Mouse (Mus musculus) layer of hippocampus, adult 9-10 months (tissue): ENCODE results near the gene Cacna1d.
A peak's percentile ranks its signal among the peaks of the same experiment; 100 is the strongest.

ENCODE experiments used
- DNase-seq: peaks from one replicate; pipeline ENCODE4 v3.0.0; 2022; ENCODE audit warnings: low spot score

The Cacna1d gene

DNA sequence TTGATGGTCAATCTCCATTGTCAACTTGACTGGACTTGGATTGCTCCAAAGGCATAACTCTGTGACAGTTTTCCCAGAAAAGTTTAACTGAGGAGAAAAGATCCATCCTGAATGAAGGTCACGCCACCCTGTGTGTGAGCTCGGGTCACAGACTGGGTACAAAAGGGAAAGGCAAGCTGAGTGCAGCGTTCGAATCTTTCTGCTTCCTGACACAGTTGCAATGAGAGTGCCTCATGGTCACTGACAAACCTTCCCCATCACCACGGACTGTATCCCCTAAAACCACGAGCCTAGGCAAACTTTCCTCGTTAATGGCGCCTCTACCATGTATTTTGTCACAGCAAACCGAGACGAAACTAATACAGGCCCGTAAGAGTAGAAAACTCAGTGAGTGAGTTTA is 325.2 kb downstream of the Cacna1d start:
- DNase-seq: no peak

DNA sequence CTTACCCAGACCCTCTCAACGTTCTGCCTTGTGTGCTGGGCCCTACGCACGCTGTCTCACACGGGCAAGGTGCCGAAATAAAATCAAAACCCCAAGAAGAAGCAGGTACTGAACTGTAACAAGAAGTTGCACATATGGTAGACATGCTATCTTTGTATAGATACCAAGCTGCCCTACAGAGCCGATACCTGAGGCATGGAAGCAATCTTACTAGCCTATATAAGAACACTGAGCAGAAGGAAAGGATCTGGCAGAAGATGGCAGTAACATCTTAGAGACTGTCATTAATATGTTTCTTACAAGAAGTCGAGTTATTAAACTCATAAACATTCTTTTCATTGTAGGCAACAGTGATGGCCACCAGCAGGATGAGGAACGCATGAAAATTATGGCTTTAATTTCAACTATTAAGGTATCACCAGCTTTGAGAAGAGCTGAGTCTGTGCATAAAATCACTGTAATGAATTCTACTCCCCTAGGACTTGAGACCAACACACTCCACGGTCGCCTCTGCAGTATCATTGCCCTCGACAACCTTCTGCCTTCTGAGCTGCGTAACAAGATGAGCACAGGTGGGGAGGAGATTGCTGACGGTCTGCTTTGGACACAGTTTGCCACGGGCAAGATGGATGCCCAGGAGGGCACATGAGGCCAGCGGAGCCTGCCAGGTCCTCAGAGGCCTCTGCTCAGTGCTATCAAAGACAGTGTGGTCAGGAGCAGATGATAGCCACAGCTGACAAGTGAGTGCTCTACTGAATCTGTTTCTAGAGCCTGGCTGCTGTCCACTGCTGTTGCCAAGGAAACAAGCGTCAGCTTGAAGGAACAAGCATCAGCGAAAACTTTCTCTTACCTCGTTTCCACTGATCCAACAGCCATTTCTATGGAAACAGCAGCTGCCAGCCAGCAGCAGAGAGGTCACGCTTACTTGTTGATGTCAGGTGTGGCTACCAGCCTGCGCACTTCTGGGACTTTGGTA is 327.2 kb downstream of the Cacna1d start:
- no peak for DNase-seq

DNA sequence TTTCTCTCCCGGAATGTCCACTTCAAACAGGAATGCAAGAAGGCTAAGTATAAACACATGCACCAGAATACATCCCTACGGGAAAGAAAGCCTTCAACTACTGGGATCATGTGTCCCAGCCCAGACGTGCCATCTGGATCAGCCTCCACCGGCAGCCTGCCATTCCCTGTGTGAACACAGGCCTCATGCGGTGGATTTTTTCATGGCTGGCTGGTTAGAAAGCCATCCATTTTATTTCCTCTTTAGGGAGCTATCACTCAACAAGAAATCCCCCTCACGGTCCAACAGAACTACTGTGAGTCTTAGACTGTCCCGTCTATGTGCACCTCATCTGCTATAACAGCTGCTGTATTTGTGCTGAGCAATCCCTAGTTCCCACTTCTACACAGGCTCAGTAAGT is 343.5 kb downstream of the Cacna1d start:
- no peak for DNase-seq

DNA sequence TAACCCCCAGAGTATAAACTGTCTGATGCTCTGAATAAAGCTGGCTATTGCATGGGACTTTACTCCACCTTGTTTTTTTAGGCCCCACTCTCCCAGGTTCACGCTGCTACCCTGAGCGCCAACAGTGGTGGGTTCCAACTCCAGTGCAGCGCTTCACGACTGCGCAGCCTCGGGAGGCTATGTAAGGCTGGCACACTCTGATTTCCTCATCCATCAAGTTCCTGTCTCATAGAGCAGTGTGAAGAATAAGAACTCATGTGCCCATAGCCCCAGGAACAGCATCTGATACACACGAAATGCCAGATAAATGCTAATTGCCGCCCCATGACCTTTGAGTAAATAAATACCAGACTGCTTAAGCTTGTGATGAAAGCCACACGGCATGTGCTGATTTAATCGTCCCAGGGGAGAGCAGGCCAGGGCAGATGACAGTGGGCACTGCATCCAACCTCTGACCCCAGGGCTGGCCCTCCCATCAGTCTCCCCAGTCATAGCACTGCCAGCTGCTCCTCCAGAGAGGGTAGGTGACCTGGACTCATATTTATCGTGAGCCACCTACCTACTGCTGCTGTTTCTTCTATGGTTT is 352.8 kb downstream of the Cacna1d start:
- no peak for DNase-seq

DNA sequence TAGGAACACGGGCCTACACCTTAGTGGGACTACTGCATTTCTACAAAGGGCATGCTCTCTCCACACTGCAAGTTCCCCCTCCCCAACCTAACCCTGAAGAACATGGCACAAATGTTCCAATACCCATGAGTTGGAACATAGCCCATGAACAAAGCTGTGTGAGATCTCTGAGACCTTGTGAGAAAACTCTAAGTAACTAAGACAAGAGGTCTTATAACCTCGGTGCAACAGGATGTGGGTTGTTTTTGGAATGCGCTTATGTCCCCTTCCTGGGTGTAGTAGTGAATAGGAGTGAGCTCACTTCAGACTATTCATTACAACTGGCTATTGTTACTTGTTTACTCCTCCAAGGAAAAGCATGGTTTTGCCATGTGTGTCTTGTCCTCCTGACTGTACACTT is 353.3 kb downstream of the Cacna1d start:
- no peak for DNase-seq

DNA sequence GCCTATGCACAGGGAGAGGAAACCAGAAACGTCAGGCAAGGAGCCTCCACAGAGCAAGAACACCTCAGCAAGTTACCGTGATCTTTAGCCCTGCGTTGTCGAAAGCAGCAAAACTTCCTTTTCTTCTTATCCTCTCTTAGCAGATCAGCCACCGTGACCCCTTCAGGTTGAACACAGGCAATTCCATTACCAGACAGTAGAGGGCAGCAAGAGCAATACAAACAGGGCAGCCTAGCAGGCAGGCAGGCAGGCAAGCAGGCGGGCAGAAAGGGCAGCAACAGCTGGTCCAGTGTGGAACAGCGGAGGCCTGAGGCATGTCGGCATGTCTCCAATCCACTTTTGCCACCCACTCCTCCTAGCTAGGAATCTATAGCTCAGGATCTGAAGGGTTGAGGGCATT is 354.3 kb downstream of the Cacna1d start:
- DNase-seq: peak; percentile 93

DNA sequence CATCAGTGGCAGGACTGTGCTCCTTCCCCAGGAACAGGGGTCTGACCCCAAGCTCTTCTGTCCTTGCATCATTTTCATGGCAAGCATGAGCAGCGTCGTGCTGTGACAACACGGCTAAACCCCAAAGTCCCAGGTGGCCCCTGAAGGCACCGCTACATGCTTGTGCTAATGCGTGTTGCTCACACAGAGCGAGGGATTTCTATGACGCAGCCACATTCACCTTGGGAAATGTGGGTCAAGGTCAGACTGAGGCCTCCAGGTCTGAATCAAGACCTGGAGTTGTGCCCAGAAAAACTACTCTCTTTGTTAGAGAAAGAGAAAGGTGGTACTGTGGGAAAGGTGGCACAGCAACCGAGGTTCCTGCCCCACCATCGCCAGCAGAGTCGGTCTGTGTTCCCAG is 355.9 kb downstream of the Cacna1d start:
- DNase-seq: no peak

DNA sequence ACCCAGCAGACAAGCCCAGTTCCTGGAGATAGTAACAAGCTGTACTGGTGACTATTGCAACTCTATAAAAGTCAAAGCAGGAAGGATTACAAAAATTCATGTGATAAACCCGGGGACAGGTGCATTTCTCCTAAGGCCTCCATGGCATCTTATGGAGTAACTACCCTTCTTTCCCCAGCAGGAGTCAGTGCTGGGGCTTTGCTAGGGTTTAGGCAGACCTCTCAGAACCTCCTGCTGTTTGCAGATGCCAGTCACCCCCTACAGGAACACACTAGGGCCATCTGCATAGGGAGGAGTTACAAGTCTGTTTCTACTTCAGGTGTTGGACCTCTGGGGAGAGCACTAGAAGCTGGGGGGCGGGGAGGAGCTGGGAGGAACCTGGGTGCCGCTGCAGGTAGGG is 357.6 kb downstream of the Cacna1d start:
- DNase-seq: no peak

DNA sequence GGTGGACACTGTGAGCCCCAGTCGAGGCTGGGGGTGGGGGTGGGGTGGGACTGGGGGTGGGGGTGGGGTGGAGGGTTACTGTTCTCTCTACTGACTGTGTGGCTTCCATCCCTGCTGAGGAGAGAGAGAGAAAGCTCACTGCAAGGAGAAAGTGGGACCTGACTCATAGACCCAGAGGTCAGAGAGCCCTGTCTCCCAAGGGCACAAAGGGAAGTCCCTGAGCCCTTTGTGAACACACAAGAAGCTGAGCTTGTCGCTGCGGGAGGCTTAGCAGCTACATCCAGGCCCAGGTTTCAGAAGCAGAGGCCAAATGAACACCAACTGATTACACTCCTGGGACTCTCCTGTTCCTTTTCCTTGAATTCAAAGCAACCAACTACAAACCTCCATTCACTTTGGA is 360.0 kb downstream of the Cacna1d start:
- DNase-seq: no peak

DNA sequence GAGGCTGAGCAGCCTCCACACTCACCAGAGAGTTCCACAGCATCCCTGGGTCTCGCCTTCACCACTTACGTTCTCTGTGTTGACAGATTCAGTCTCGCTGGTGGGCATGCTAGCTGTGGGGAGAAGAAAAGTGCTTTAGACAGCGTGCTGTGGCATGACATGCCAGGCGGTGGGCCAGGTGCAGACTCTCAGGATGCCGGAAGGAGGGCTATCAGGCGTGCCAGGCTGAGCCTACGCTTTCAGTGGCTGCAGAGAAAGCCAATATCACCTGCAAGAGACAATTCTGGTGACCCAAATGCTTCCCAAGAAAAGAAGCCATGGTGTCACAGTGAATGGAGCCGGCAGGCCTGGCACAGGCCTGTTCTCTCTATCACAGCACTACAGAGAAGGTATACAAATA is 361.2 kb downstream of the Cacna1d start:
- no peak for DNase-seq

DNA sequence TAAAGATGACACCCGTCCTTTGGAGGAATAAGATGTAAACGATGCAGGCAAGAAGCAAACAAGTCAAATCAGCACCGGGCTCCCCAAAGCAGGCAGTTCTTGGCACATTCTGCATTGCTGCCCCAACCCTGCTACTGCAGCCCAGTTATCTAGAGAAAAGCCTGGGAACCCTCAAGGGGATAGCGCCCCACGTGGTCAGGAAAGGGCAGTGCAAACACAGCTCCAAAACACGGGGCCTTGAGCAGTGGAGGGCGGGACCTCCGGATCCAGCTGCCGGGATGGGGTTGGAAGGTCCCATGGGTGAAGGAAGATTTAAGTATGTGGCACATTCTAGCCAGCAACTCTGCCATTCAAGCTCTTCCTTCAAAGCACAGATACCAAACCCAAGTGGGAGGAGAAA is 361.9 kb downstream of the Cacna1d start:
- DNase-seq: no peak

DNA sequence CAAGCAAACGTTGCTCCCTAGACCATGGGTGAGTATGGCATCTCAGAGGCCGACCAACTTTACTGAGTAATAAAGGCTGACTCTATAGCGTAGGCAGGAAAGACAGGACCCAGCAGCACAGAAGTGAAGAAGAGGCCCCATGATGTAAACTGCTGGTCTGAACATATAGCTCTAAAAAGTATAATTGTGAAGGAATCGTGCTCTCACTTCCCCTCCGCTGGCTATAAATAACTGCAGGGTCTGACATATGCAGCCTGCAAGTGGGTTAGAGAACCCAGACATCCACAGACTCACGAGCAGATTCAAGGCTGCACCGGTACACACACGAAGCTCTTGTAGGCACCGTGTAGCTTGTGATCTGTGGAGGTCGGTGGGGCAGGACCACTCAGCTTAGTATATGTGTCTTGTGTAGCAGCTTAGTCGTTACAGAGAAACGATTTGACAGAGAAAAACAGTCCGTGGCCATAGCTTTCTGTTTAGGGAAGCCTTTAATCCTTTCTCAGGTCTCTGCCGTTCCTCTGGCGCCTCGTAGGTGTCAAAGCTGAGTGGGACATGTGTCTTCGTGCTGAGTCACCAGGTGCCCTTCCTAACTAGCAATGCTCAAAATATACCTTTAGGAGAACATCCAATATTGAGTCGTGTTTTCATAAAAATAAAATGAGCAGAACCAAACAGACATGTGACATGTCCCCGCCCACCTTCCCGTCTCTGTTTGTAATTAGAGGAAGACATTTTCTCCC is 366.1 kb downstream of the Cacna1d start:
- DNase-seq: peak; percentile 20

DNA sequence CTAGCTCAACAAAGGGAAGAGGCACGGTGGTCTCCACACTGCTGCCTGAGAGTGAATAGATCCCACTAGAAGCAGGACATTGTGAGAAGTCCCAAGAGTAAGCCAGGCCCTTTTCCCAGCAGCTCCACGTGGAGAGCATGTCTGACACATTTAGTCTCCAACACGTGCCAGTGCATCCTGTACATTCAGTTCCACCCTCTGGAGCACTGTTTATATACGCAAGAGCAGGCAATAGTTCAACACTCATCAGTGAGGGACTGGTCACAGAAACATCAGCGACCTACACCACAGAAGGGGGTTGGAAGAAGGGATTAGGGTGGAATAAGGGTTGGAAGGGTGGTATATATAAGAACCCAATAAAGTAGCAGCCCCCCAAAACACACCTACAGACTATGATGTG is 371.2 kb downstream of the Cacna1d start:
- no peak for DNase-seq

DNA sequence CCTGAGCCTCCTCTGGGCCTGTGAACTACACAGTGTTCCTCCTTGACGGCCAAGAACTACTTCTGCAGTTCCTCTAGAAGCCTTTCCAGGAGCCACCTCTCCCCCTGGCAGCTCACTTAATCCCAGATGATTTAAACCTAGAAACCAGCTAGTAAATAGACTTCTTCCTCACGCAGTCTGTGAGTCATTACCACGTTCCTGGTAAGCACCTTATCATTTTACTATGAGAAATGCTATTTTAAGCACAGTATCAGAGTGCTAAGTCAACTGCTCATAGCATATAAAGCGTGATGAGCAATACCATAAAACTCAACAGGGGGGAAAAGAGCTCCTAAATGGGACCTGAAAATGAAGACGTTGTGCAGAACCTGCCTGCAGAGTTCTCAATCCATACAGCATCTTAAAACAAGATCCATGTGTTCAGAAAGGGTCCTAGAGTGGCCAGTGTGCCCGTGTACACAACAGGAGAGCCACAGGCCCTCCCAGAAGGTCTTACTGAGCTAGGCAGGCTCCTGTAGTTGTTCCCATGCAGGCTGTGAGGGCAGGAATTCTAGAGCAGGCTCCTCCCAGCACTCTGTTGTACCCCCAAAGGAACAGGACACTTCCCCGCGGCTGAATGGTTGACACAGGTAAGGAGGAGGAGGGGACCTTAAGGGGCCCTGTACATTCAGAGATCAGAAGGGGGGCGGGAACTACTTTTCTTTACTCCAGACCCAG is 377.7 kb downstream of the Cacna1d start:
- no peak for DNase-seq

DNA sequence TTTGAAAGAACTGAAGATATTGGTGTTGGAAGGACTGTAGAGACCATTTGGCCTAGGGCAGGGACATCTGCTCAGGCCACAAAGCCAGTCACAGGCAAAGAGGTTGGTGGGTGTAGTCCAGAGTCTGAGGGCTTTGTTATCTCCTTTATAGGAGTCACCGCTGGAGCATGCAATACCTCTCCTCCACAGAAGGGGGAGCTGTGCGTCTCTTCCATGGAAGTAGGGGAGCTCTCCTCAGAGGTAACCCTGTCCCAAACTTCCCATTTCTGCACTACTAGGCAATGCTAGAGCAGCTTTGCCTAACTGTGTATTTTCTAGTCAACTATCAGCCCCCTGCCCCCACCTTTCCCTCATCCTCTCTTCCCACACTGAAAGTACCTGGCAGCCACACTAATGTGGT is 382.2 kb downstream of the Cacna1d start:
- no peak for DNase-seq

DNA sequence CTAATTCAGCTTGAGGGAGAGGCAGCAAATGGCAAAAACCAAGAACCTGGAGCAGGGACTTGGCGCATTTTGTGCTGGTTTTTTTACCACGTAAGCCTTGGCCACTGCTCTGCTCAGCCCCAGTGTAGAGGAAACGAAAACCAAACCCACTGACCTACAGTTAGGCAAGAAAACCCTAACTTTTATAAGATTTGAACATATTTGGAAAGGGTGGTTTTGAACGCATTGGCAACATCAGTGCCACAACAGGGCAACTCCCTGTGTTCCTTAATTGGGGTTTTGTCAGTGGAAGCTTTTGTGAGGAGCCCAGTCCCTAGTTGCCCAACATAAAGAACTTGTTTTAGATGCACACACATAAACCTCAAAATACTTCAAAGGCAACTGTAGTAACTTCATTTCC is 384.7 kb downstream of the Cacna1d start:
- DNase-seq: no peak

DNA sequence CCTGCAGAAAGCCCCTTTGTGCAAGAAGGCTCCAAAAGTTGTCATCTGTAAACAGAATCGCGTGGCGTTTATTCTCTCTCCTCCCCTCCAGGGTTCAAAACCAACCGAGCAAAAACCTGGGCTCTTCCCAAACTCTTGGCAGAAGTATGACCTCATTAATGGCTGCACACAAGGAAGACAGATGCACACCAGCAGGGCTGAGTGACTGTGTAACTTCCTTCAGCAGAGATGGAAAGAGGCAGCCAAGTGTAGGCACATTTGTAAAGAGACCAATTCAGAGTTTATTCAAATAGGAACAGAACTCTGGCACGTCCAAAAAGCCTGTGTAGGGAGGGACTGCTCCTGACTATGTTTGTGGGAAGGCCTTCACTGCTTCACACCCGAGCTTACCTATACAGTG is 385.7 kb downstream of the Cacna1d start:
- DNase-seq: peak; percentile 29

DNA sequence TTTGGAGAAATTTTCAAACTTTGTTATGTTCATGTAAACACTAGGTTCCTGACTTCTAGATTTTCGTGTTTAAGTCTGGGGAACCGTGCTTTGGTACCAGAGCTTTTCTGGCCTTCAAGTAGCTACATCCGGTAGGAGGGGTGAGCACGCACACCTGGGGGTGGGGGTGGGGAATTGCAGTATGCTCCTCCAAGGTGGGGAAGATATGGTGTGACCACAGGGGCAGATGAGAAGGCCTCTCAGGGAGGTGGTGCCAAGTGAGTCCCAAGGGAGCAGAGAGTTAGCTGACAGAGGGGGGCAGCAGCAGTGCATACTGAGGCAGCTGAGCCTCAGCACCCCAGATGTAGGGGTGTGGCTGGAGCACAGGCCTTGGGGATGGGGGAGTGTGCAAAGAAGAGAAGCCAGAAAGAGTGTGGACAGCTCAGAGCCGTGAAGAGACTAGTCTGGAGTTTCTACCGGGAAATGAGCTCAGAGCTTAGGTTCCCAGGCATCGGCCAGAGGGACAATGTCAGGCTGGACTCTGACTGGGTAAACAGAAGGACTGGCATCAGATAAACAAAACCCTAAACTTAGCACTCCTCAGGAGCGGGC is 387.2 kb downstream of the Cacna1d start:
- DNase-seq: no peak

DNA sequence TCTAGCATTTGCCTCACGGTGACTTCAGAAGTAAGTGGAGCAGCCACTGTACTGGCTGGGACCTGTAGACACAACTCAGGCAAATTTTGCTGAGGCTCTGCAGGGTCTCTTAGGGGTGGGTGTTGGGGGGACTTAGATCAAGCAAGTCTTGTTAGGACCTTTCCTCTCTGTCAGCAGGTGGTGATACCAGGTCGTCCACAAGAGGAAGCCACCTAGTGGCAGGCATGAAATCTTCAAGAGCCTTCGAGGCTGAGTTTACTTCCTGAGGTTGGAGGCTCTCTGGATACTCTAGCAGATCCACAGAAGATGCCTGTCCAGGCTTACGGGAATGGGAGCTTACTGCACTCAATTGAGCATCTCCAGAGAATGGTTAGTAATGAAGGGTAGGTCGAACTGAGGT is 394.0 kb downstream of the Cacna1d start:
- no peak for DNase-seq

DNA sequence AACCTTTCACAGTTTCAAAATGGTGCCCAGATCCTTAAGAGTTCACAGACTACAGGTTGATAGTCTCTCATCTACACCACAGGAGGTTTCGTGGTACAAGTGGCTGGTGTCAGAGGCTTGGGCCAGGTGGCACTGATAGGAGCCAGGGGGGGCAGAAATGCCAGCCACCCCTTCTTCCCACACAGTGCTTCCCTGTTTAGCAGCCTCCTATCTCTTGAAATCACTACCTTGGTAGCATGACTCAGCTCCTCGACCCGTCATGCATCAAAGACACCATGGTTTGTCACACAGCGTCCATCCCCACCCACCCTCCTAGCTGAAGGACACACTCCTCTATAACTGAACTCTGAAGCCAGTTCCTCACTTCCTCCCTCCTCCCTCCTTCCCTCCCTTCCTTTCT is 398.8 kb downstream of the Cacna1d start:
- DNase-seq: no peak

DNA sequence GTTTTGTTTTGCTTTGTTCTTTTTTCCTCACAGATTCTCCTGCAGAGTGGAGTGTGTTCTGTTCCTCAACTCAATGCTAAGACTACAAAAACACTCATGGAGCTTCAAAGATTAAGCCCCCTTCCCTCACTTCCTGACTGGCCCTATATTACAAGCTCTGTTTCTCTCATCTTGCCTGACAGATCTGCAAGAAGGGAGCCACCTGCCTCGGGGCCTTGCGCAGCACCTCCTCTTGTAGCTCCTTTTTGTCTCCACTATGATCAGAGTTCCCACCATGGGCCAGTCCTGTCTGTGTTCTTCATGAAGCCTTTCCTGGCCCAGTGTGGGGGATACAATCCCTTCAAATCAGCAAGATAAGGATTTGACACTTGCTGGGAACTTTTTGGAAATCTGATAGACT is 399.2 kb downstream of the Cacna1d start:
- no peak for DNase-seq

DNA sequence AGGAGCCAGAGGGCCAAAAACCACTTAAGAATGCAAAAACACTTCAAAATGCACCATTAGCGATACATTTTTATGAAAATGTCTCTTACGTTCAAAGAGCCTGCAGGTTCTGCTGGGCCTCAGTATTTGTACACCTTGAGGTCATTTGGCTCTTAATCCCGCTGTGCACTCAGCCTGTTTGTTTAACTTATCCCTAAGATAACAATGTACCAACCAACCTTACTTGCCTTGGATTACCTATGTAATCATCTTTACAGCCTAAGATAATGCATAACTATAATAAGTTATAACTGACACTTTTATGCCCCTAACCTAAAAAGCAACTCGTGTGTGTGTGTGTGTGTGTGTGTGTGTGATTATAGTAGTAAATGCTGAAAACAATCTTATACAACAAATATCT is 411.5 kb downstream of the Cacna1d start:
- DNase-seq: no peak
